Mouse (Mus musculus) right cerebral cortex, adult 2 months (tissue): ENCODE results near the gene Tuba3b.

ENCODE experiments used
- DNase-seq, 2 experiments: peaks; one replicate each; pipeline ENCODE4 v3.0.0; 2021 to 2022; ENCODE audit warnings: low spot score in 2 of 2

The Tuba3b gene

GRCm38 (mm10) chr6:145665751-145666150 is 50.2 kb downstream of the Tuba3b start:
- no peak for DNase-seq

GRCm38 (mm10) chr6:145667654-145668053 is 52.1 kb downstream of the Tuba3b start:
- DNase-seq: no peak

DNA sequence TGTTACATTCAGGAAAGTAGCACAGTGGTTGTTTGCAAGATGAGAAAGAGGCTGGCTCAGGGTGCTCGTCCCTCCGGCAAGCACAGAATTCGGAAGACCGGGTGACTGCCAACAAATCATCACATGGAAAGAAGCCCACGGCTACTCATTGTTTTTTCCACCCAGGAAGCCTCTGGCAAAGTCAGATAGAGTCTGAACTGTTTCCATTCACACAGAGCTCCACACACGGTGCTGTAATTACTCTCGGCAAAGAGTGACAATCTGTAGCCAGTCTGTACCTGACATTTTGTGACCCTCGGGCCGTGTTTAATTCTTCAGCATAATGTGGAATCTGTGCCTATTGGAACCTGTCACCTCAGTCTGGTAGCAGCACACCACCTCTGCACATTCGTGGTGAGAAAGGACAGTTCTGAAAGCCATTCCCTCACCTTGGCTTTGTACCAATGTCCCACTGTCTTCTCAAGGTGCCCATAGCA is 54.1 kb downstream of the Tuba3b start:
- no peak for DNase-seq
